Comparison of ENCODE assay signal across 10 mouse cellular contexts in genomic region chr14:41087509-41087908, GRCm38 (mm10). TPM values are rescaled to one million over a fixed set of nuclear protein-coding genes. Genes with fewer than 3 reads are reported as not detected.
DNase-seq lines count a peak whose midpoint lies in the region; ATAC-seq and TF ChIP-seq lines count a peak whose summit lies in the region.
"Had no signal": no experiment of that assay in that cellular context is flagged by ENCODE, and none has a peak within 500 bp of the region (broad histone marks: within the 10 kb centered on the region; RNA-seq: fewer than 3 reads in every experiment).

No protein-coding gene starts in this region.

- no peak for TF ChIP-seq POLR2A in cortical plate, adult 2 months (IDR thresholded peaks at IDR 0.05; ENCODE audit: extremely low read depth, insufficient read depth, low read length)

- no peak overlapping the region for H3K9ac ChIP-seq in neural tube, embryonic 15.5 days (replicated peaks)
- H3K9ac ChIP-seq: lung, embryonic 15.5 days had no signal

- H3K4me2 ChIP-seq in neural tube, embryonic 15.5 days: no peak overlapping the region
- H3K4me2 ChIP-seq: lung, embryonic 15.5 days had no signal

- H3K4me1 ChIP-seq in neural tube, embryonic 15.5 days: no peaks in the 10 kb centered on the region
- no peaks in the 10 kb centered on the region for H3K4me1 ChIP-seq in cortical plate, adult 2 months (ENCODE audit: control insufficient read depth, insufficient read depth, low read length)
- H3K4me1 ChIP-seq: lung, embryonic 15.5 days had no signal

- no peaks in the 10 kb centered on the region for H3K9me3 ChIP-seq in neural tube, embryonic 15.5 days (replicated peaks)
- H3K9me3 ChIP-seq: lung, embryonic 15.5 days had no signal

- 77% methylated on average over 1 of the region's 1 CpGs for WGBS in neural tube, embryonic 15.5 days

- no peaks in the 10 kb centered on the region for H3K36me3 ChIP-seq in neural tube, embryonic 15.5 days
- H3K36me3 ChIP-seq: lung, embryonic 15.5 days had no signal

- H3K27me3 ChIP-seq in neural tube, embryonic 15.5 days (replicated peaks): no peaks in the 10 kb centered on the region
- H3K27me3 ChIP-seq: lung, embryonic 15.5 days had no signal

- H3K4me3 ChIP-seq in neural tube, embryonic 15.5 days (replicated peaks): no peak overlapping the region
- H3K4me3 ChIP-seq in cortical plate, adult 2 months (ENCODE audit: insufficient read depth, low read length): no peak overlapping the region
- H3K4me3 ChIP-seq: lung, embryonic 15.5 days had no signal

- ATAC-seq in neural tube, embryonic 15.5 days (ENCODE audit: low FRiP score): no peak

- no peak overlapping the region for H3K27ac ChIP-seq in neural tube, embryonic 15.5 days (replicated peaks)
- no peak overlapping the region for H3K27ac ChIP-seq in cortical plate, adult 2 months (ENCODE audit: insufficient read depth, low read length)
- H3K27ac ChIP-seq: lung, embryonic 15.5 days had no signal

- DNase-seq in embryo, embryonic 10 days (ENCODE audit: low spot score): peak; percentile 14
- DNase-seq in embryo, embryonic 9.5 days (ENCODE audit: extremely low spot score): no peak
- DNase-seq in neural tube, embryonic 10.5 days (ENCODE audit: extremely low spot score, low spot score): peak; percentile 17
- peak; percentile 8 for DNase-seq in retina, postnatal 1 day
- DNase-seq in left cerebral cortex, adult 8-10 months (ENCODE audit: low spot score in 2 of 2): no peak
- DNase-seq in layer of hippocampus, adult 9-11 months: no peak
- DNase-seq: heart, postnatal 14 days had no signal

- 0 out of 2 replicates have a peak, but pooled peaks have one; percentile 7 for TF ChIP-seq CTCF in cortical plate, adult 2 months (IDR thresholded peaks at IDR 0.05; ENCODE audit: extremely low read depth, insufficient read depth, low read length)

RNA-seq across cellular contexts. Expression of gene Dydc1, which starts 14.8 kb away (rescaled TPM):
- polyA plus RNA-seq in neural tube, embryonic 15.5 days (2015; fragmentation: Nextera tagmentation; extraction: Ambion mirVana): 0.18 TPM in 1 of 2 replicates, not detected in the other
- polyA plus RNA-seq in cortical plate, adult 2 months (2012; rRNA removed): 0.21 TPM in 1 of 2 replicates, not detected in the other
- not detected for total RNA-seq in left cerebral cortex, adult 8-10 months (2022)
- total RNA-seq: heart, postnatal 14 days had no signal
- polyA plus RNA-seq: lung, embryonic 15.5 days had no signal

RNA-seq across cellular contexts. Expression of gene Mat1a, which starts 17.3 kb away (rescaled TPM):
- polyA plus RNA-seq in neural tube, embryonic 15.5 days (2015; fragmentation: Nextera tagmentation; extraction: Ambion mirVana): 0.09 TPM in 1 of 2 replicates, not detected in the other
- 0.02 and 0.06 TPM in 2 replicates for polyA plus RNA-seq in cortical plate, adult 2 months (2012; rRNA removed)
- not detected for total RNA-seq in left cerebral cortex, adult 8-10 months (2022)

RNA-seq across cellular contexts. Expression of gene Dydc2, which starts 18.5 kb away (rescaled TPM):
- polyA plus RNA-seq in neural tube, embryonic 15.5 days (2015; fragmentation: Nextera tagmentation; extraction: Ambion mirVana): 0.32 and 0.38 TPM in 2 replicates
- polyA plus RNA-seq in cortical plate, adult 2 months (2012; rRNA removed): 0.27 and 0.36 TPM in 2 replicates
- 1 to 10 TPM in 2 of 4 experiments, under 1 TPM in 2; 0.78 to 1.3 (median 0.98) TPM for total RNA-seq in left cerebral cortex, adult 8-10 months (2022)
- total RNA-seq: heart, postnatal 14 days had no signal

RNA-seq across cellular contexts. Expression of gene Sftpa1, which starts 44.1 kb away (rescaled TPM):
- polyA plus RNA-seq in neural tube, embryonic 15.5 days (2015; fragmentation: Nextera tagmentation; extraction: Ambion mirVana): not detected in 2 replicates
- not detected in 2 replicates for polyA plus RNA-seq in cortical plate, adult 2 months (2012; rRNA removed)
- not detected for total RNA-seq in left cerebral cortex, adult 8-10 months (2022)

Comparison
In these comparisons a context has a peak if more than half of its experiments do, and no peak if none do; other contexts are left out.
1. DNase-seq: peak in embryo, embryonic 10 days (single experiment), neural tube, embryonic 10.5 days (single experiment) and retina, postnatal 1 day (single experiment); none in embryo, embryonic 9.5 days (single experiment), left cerebral cortex, adult 8-10 months (0 of 2) and layer of hippocampus, adult 9-11 months (single experiment).